ENCODE assay signal across 7 mouse cellular contexts in genomic region chr4:45406397-45406796, GRCm38 (mm10). TPM values are rescaled to one million over a fixed set of nuclear protein-coding genes. Genes with fewer than 3 reads are reported as not detected.
DNase-seq lines count a peak whose midpoint lies in the region; ATAC-seq lines count a peak whose summit lies in the region.

No protein-coding gene starts in this region.

- H3K27ac ChIP-seq in hindbrain, embryonic 10.5 days, result no peak overlapping the region
- peak overlapping the region; percentile 98 for H3K27ac ChIP-seq in liver, embryonic 15.5 days (replicated peaks)

- H3K36me3 ChIP-seq in megakaryocyte, embryonic 14.5 days (replicated peaks; ENCODE audit: low read length), result peaks cover 39% of the 10 kb centered on the region
- peaks cover 40% of the 10 kb centered on the region for H3K36me3 ChIP-seq in hindbrain, embryonic 10.5 days
- H3K36me3 ChIP-seq in liver, embryonic 15.5 days (replicated peaks), result peaks cover 34% of the 10 kb centered on the region

- H3K4me1 ChIP-seq in megakaryocyte, embryonic 14.5 days, result peaks cover 63% of the 10 kb centered on the region
- peaks cover 33% of the 10 kb centered on the region for H3K4me1 ChIP-seq in hindbrain, embryonic 10.5 days (replicated peaks)
- peaks cover 71% of the 10 kb centered on the region for H3K4me1 ChIP-seq in liver, embryonic 15.5 days (replicated peaks)

- H3K4me3 ChIP-seq in megakaryocyte, embryonic 14.5 days (replicated peaks), result peak overlapping the region; percentile 71
- H3K4me3 ChIP-seq in hindbrain, embryonic 10.5 days, result peak overlapping the region; percentile 99; the same call in 1 of the 2 replicates
- H3K4me3 ChIP-seq in liver, embryonic 15.5 days (replicated peaks), result peak overlapping the region; percentile 99

- ATAC-seq in megakaryocyte, adult 5-6 weeks (ENCODE audit: poor library complexity, severe bottlenecking), result no peak
- no peak for ATAC-seq in liver, embryonic 15.5 days (ENCODE audit: insufficient read depth)

- peak overlapping the region; percentile 85 for H3K4me2 ChIP-seq in liver, embryonic 15.5 days

- H3K9me3 ChIP-seq in megakaryocyte, embryonic 14.5 days, result no peaks in the 10 kb centered on the region
- H3K9me3 ChIP-seq in hindbrain, embryonic 10.5 days, result no peaks in the 10 kb centered on the region
- H3K9me3 ChIP-seq in liver, embryonic 15.5 days (replicated peaks), result no peaks in the 10 kb centered on the region

- WGBS in hindbrain, embryonic 10.5 days, result 80% methylated on average over 7 of the region's 7 CpGs
- WGBS in liver, embryonic 15.5 days (ENCODE audit: insufficient replicate concordance), result 71% methylated on average over 7 of the region's 7 CpGs

- H3K9ac ChIP-seq in liver, embryonic 15.5 days, result peak overlapping the region; percentile 100

- peaks cover 4% of the 10 kb centered on the region for H3K27me3 ChIP-seq in megakaryocyte, embryonic 14.5 days (replicated peaks)
- peaks cover 11% of the 10 kb centered on the region for H3K27me3 ChIP-seq in hindbrain, embryonic 10.5 days (ENCODE audit: insufficient read depth, poor library complexity, severe bottlenecking)
- peaks cover 14% of the 10 kb centered on the region for H3K27me3 ChIP-seq in liver, embryonic 15.5 days

- DNase-seq in hindbrain, embryonic 10.5 days (ENCODE audit: low spot score), result no peak
- DNase-seq in left cerebral cortex, adult 18-20 months (ENCODE audit: low spot score in 2 of 2), result no peak
- DNase-seq in layer of hippocampus, postnatal 25 days (ENCODE audit: extremely low spot score in 1 of 2, low spot score in 1 of 2), result no peak
- no peak for DNase-seq in retina, postnatal 1 day

RNA-seq across cellular contexts. Expression of gene Slc25a51, which starts 2.2 kb away (rescaled TPM):
- polyA plus RNA-seq in megakaryocyte, embryonic 14.5 days (2012; ENCODE audit: insufficient read depth, low replicate concordance), result 8.3 and 8.6 TPM in 2 replicates
- 29.2 and 29.3 TPM in 2 replicates for total RNA-seq in megakaryocyte, adult 5-6 weeks (2015)
- 21.5 and 26.1 TPM in 2 replicates for total RNA-seq in megakaryocyte, adult 5-6 weeks (2017)
- polyA plus RNA-seq in hindbrain, embryonic 10.5 days (2016; fragmentation: Nextera tagmentation; extraction: Ambion mirVana), result 77.6 and 79.9 TPM in 2 replicates
- 72.8 and 74.4 TPM in 2 replicates for polyA plus RNA-seq in liver, embryonic 15.5 days (2015; fragmentation: Nextera tagmentation; extraction: Ambion mirVana)
- 100 to 1,000 TPM; 108 to 115 TPM for total RNA-seq in left cerebral cortex, adult 18-20 months (2021)
- total RNA-seq in layer of hippocampus, postnatal 25 days (2021), result 100 to 1,000 TPM; 136 to 139 TPM
